Mouse (Mus musculus): ENCODE results near the gene AC109138.7.
"Not testable (repeated sequence)": the region's sequence is repeated elsewhere in the genome, so short reads cannot be mapped to it uniquely, and the experiment has no call there.

Gene AC109138.7

DNA sequence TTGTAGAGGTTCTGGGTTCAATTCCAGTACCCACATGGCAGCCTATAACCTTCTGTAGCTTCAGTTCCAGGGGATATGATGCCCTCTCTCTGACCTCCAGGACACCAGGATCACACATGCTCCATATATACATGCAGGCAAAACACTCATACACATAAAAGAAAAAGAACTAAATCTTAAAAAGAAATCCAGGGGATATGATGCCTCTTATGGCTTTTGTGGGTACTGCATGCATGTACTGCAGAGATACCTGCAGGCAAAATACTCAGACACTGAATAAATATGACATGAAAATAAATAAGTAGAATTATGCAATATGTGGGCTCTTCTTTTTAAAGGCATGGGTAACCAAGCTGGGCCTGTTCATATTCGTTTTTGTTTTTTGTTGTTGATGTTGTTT is 32.9 kb downstream of the AC109138.7 start:
- in situ Hi-C loops (cut with MboI; ENCODE audit: low sequenced_read_pairs) = no loop called here

DNA sequence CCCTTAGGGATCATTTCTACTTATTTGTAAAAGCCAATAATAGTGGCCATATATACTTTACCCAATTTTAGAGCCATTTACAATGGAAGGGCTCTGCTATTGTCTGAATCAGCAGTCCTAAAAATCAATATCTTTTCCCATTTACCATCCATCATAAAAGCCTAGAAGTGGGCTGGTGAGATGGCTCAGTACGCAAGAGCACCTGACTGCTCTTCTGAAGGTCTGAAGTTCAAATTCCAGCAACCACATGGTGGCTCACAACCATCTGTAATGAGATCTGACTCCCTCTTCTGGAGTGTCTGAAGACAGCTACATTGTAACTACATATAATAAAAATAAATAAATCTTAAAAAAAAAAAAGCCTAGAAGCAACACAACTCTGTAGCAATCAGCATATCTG is 34.5 kb downstream of the AC109138.7 start:
- in situ Hi-C loops (cut with MboI; ENCODE audit: low sequenced_read_pairs) = not testable (repeated sequence)

DNA sequence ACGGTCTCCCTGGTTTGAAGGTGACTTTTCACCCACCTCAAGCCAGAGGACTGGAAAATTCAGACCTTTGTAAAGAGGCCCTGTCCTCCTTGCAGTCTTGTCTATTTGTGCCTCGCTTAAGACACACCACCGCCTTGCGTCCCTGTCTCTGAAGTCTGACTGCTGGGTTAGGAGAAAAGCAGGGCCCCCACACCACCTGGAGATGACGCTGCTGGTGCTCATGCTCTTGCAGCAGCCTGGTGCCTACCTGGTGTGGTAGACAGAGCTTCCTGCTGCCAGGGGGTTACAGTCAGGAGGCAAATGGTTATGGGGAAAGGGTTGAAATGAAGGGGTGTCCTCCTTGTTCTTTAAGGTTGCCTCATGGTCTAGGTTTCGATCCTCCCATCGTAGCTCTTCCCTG is 40.1 kb downstream of the AC109138.7 start:
- in situ Hi-C loops (cut with MboI; ENCODE audit: low sequenced_read_pairs) = no loop called here

DNA sequence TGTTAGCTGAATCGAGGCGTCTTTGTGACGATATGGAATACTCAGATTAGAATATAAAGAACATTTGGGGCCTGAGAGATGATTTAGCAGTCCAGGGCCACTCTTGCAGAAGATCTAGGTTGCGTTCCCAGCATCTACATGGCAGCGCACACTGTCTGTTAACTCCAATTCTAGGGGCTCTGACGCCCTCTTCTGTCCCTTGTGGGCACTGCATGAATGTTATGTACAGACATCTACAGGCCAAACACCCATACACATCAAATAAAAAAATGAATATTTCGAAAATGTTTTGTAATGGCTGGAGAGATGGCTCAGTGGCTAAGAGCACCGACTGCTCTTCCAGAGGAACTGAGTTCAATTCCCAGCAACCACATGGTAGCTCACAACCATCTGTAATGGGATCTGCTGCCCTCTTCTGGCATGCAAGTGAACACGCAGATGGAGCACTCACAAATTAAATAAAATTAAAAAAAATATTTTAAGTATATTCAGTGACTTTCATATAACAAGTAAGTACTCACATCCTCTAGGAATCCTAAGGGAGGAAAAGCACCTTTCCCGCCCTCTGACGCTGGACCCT is 41.5 kb downstream of the AC109138.7 start:
- in situ Hi-C loops (cut with MboI; ENCODE audit: low sequenced_read_pairs) = no loop called here

DNA sequence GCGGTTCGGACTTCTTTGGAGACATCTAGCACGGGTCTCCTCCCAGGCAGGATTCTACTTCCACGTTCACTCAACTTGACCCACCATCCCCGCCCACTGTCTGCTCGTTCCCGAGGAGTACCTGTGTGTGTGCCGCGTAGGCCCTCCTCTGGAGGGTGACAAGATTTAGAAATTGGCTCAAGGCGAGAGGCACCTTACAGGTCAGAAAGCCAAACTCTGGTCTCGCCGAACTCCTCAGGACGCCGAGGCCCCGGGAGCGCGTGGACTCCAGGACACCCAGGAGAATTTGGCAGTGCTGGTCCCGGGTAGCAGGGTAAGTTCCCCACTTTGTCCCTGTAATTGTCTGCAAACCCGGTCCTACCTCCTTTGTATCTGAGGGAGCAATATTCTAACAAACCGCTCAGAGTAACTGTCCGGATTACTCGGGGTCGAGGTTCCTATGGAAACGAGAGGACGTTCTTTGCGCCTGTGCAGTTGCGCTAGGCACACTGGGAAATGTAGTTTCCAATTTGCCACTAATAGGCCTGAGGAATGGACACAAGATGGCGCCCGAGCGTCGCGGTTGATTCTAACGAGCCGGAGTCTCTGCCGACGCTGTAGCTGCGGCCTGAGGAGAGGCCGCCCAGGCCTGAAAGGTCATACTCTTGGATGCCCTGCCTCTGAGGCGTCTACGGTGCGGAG is 43.2 kb downstream of the AC109138.7 start:
- in situ Hi-C loops (cut with MboI; ENCODE audit: low sequenced_read_pairs) = no loop called here

DNA sequence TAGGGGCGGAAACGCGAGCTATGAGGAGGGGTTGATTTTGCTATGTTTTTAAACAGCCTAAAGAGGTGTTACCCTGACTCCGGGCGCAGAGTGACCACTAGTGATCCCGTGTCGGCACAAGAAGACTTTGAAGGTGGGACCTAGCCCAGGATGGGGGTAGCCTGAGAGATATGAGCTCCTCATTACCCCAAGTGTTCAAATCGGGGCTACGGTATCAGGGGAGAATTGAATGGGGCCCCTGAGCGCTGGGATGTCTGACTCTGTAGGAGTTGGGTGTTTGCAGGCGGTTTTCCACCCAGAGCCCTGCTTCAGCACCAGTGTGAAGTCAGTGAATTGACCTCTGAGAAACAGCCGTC is 43.7 kb downstream of the AC109138.7 start:
- in situ Hi-C loops (cut with MboI; ENCODE audit: low sequenced_read_pairs) = no loop called here

DNA sequence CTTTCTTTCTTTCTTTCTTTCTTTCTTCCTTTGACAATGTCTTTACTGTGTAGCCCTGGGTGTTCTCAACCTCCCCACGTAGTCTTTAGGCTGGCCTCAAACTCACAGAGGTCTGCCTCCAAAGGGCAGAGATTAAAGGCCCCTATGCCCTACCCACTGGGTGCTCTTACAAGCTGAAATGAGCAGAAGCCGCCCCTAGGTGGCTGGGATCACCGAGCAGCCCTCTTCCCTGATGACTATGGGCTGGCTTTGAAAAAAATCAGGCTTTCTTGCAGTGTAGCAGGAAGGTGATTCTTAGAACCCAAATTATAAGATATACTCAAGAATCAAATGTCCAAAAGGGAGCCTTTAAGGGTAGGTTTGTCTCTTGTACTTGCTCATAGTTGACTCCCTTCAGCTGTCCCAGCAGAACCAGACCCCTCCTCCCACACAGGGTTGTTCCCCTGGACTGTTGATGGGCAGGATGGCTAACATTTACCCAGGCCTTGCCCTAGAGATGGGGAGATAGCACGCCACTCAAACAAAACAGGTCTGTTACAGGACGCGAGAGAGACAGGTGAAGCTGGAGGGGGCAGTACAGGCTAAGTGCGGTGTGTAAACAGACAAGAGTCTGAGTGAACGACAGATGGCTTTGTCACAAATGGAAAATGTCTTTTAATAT is 47.0 kb downstream of the AC109138.7 start:
- in situ Hi-C loops (cut with MboI; ENCODE audit: low sequenced_read_pairs) = no loop called here

DNA sequence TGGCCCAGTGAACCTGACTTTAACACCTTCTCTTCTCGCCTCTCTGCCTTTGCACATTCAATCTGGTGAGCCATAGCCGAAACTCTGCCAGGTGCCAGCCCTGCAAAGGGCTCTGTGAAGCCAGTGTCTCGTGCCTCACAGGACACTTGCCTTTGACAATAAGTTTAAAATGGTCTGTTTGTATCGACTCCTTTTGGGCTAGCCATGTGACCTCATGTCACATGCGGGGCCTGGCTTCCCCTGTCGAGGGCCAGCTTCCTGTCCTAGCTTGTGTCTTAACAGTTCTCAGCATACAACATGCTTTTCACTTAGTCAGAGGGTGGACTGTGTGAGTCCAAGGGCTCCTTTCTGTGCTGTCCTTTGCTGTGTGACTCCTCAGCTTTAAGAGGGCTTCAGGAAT is 48.6 kb downstream of the AC109138.7 start:
- in situ Hi-C loops (cut with MboI; ENCODE audit: low sequenced_read_pairs) = no loop called here

DNA sequence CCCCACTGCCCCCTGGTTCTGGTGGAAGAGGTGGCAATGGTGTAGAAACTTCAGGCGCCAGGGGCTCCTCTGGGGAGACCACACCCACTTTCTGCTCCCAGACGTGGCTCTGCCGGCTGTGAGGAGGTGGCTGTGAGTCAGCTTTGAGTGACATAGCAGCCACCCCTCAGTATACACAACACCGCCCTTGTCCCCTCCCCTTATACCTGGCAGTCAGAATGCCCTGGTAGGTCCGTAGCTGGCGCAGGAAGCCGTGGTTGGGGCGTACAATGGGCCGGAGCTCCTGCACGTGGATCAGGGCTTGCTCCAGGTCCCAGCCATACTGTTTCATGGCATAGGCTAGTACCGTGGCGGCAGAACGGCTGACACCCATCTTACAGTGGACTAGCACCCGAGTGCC is 49.5 kb downstream of the AC109138.7 start:
- in situ Hi-C loops (cut with MboI; ENCODE audit: low sequenced_read_pairs) = no loop called here

DNA sequence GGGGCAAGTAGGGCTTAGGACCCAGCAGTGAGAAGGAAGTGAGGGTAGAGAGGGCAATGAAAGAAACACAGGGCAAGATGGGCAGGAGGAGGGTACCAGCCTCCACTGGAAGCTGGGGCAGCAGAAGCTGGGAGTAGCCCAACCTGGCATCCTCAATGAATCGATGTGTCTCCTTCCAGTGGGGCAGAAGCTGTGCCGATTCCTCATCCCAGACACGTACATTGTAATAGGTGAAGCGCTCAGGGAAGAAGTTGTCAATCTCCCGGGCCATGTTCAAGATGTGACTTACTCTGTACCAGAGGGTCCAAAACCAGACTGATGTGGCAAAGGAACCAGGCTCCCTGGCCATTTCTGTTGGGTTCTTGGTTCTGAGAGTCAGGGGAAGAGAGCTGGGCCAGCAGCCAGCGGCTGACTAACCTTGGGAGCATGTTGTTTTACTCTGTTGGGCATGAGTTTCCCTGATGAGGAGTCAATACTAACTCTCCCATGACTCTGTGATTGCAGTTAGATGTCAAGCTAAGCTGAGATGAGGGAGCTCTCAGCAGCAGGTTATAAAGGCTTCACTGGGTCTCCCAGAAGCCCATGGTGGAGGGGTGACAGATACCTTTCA is 50.1 kb downstream of the AC109138.7 start:
- in situ Hi-C loops (cut with MboI; ENCODE audit: low sequenced_read_pairs) = no loop called here

DNA sequence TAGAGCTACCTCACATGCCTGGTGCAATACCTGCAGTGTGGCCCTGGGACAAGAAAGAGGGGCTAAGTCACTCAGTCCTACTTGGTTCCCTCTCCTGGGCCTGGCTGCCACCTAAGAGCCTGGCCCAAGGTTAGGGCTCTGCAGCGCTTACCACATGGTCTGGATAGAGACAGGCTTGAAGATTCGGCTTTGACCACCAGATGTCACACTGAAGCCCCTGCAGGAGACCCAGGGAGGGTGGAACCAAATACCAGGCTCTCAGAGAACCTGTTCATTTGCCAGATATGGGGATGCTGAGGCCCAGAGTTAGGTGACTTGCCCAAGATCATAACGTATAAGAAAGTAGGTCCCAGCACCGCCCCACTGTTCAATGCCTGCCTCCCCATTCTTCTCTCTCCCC is 51.8 kb downstream of the AC109138.7 start:
- in situ Hi-C loops (cut with MboI; ENCODE audit: low sequenced_read_pairs) = no loop called here

DNA sequence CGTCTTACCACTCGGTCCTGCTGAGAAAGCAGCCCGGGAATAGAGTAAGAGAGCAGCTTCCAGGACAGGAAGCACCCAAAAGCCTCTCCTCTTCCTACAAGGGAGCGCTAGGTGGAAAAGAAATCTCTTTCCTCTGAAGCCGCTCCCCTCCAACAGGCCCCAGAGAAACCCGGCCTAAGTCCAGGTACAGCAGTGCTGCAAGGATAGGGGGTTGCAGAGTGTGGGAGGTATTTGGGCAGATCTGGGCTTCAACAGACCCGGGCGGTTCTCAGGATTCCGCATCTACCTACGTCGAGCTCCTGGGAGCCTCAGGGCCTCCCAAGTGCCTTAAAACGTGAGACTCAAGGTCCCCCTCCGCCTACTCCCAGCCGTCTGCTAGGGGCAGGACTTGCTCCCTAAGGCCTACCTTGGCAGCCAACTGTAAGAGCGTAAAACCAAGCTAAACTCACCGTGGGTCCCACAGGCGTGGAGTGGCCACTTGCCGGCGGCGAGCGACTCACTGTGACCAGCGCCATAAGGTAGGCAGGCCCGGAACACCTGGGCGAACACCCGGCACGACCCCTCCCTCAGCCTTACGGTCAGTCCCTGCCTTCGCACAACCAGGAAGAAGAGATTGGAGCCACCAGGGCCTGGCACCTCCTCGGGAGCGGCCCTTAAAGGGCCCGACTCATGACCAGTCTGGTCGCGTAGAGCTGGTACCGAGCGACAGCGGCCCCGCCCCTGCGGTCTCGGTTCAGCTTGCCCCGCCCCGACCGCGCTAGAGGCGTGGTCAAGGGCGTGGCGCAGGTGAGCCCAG is 54.6 kb downstream of the AC109138.7 start, which contains the start of gene Ssh3:
Gene Ssh3 (minus strand): TSS at position 615 of the 796 bp plus-strand sequence.
- in situ Hi-C loops (cut with MboI; ENCODE audit: low sequenced_read_pairs) = no loop called here

DNA sequence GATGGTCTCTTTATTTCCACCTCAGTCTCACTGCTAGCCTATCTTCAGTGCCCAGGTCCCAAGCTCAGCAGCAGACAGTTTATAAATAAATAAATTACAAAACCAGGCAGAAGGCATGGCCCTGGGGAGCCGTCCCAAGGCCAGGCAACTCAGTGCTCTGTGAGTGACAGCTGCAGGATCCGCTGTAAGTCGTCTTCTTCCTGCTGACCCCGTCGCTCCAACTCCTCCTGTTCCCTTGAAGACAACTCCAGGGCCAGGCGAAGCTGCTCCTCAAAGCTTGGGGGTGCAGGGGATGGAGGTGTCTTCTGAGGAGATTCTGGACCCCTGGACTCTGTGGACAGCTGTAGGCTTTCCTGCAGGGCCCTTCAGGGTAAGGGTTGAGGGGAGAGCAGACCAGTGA is 56.0 kb downstream of the AC109138.7 start:
- in situ Hi-C loops (cut with MboI; ENCODE audit: low sequenced_read_pairs) = no loop called here

DNA sequence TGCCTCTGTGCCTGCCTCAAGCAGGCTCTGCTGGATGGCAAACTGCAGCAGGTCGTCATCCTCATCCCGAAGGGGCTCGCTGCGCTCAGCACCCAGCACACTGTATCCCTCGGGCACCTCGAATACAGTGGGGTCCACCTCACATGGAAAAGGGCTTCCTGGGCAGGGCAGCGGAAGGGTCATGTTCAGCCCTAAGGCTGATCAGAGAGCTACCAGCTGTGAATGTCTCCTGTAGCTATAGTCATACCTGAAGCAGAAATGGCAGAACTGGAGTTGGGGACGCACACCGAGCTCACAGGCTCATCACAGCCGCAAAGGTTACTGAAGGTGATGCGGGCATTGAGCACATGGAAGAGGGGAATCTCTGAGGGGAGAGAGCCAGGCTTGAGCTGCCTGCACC is 56.8 kb downstream of the AC109138.7 start:
- in situ Hi-C loops (cut with MboI; ENCODE audit: low sequenced_read_pairs) = no loop called here

DNA sequence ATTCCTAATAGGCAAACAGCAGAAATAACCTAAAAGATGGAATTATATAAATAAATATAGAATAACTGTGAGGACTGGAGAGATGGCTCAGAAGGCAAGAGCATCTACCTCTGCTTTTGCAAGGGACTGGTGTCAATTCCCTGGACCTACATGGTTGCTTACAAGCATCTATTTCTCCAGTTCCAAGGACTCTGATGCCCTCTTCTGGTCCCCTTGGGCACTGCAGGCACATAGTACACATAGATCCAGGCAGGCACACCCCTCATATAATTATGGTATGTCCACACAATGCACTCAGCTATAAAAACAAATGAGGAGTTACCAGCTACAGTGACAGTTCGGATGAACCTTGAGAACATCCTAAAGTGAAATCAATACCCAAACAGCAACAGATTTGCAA is 65.3 kb downstream of the AC109138.7 start:
- in situ Hi-C loops (cut with MboI; ENCODE audit: low sequenced_read_pairs) = no loop called here

DNA sequence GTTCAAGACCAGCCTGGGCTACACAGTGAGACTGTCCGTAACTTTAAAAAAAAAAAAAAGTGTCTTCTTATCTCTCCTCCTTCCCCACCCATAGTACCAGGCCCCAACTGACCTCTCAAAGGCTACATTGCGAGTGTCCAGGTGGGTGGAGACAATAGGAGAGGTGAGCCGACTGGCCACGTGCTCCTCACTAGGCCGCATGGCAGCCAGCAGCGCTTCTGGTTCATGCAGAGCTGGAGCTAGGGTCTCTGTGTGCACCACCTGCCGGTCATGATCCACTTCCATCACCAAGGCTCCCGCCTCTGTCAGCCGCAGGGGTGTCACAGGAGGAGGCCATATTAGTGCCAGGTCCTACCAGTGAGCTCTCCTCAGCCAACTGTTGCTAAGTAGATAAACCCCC is 66.3 kb downstream of the AC109138.7 start:
- in situ Hi-C loops (cut with MboI; ENCODE audit: low sequenced_read_pairs) = no loop called here
